Mouse (Mus musculus) left cerebral cortex, postnatal 4 days (tissue): ENCODE measurements around the gene Cyp1a1. TPM values are rescaled to one million over a fixed set of nuclear protein-coding genes. Genes with fewer than 3 reads are reported as not detected.

Source experiments
- DNase-seq: peaks from one replicate; pipeline ENCODE4 v3.0.0-alpha.2; 2022
- intact Hi-C: fragments of 180-260 bp; cut with DNase I; formaldehyde crosslinking; loops from one replicate; pipeline ENCODE4 v1.15.1; 2025
- total RNA-seq, 2 experiments: library from RNA; stranded (reverse); gene quantifications; 2 replicates each; pipeline ENCODE4 v1.2.3; 2021

Cyp1a1 gene
- total RNA-seq = 1 to 10 TPM in 1 of 2 experiments, under 1 TPM in 1; 0.95 to 1.1 TPM

DNA sequence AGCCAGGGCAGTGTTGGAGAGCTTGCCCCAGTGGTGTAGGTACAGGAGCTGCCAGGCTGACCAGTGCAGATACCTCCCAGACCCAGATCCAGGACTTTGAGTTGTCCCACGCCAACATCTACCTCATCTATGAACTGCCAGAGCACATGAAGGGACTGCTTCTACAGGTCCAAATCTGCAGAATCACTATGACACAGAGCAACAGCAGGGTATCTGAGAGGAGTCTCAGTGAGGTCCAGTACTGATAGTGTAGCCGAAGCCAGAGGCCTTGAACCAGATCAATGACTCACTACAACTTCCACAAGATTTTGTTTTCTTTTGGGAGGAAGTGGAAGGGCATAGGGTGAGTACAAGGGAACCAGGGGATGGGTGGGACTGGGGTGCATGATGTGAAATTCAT is at the start of gene Cyp1a1:
Gene Cyp1a1, plus strand, starts transcription at position 178 of the 400 bp plus-strand sequence.
- no peak for DNase-seq
- intact Hi-C loops = no loop called here

DNA sequence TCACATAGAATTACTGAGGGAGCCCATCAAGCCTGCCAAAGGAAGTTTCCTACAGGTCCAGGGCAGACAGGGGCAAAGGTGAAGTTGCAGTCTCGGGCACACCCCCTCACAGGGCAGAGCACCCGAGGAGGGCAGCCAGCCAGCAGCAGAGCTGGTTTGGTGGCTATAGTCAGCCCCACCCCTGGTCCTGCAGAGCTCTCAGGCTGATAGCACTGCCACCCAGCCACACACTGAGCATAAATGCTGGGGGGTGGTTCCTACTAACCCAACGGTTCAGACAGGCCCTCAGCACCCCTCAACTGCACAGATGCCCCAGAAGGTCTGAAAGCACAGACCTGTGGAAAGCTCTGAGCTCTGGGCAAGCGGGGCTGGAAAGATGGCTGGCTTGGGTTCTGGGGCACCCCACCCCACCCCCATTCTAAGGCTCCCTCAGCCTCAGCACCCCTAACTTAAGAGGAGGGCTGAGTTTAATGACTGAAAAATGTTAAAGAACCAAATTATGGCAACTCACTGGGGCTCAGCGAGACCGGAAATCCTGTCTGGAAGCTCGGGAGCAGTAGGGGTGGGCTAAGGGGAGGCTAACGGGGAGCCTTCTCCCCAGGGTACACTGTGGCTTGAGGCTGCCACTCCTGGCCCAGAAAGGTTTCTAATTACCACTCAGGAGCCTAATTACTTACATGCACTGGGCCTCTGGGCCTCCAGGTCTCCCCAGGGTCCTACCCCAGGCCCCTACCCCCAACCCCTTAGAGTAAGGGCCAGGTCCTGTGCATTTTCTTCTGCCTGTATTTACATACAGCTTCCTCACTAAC is 48.9 kb upstream of the Cyp1a1 start:
- intact Hi-C loops = no loop called here
- DNase-seq = no peak

DNA sequence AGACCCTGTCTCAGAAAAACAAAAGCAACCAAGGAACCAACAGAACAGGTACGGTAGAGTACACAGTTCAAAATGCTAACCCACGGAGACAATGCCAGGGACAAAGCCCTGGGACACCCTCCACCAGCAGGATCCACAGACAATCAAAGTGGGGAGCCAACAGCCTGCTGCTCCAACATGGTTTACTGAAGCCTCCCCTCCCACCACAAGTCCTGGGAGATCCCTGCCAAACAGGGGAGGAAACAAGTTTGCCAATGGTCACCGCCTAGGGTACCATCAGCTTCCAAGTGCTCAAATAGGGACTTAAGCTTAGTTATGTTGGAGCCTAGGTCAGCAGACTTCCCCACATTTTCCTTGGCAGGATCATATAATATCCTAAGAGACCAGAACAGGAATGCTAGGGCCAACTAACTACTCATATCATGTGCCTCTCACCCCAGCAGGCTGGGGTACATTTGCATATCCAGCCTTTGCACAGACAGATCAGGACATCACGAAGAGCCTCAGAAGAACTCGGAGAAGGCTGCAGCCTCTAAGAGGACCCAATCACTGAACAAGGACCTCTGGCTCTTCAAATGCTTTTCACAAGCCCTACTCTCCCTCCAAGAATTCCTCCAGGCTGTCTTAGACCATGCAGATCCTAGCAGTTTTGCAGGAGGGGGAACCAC is 47.9 kb upstream of the Cyp1a1 start:
- intact Hi-C loops = no loop called here

GRCm38 (mm10) chr9:57640384-57640783 is 47.3 kb upstream of the Cyp1a1 start:
- intact Hi-C loops = no loop called here
- DNase-seq = no peak

More for the DNA sequence above, 47.9 kb upstream of the Cyp1a1 start:
- no peak for DNase-seq

- intact Hi-C loops = no loop called here
- DNase-seq = no peak
Observed at GRCm38 (mm10) chr9:57641022-57641421, 46.7 kb upstream of the Cyp1a1 start.

DNA sequence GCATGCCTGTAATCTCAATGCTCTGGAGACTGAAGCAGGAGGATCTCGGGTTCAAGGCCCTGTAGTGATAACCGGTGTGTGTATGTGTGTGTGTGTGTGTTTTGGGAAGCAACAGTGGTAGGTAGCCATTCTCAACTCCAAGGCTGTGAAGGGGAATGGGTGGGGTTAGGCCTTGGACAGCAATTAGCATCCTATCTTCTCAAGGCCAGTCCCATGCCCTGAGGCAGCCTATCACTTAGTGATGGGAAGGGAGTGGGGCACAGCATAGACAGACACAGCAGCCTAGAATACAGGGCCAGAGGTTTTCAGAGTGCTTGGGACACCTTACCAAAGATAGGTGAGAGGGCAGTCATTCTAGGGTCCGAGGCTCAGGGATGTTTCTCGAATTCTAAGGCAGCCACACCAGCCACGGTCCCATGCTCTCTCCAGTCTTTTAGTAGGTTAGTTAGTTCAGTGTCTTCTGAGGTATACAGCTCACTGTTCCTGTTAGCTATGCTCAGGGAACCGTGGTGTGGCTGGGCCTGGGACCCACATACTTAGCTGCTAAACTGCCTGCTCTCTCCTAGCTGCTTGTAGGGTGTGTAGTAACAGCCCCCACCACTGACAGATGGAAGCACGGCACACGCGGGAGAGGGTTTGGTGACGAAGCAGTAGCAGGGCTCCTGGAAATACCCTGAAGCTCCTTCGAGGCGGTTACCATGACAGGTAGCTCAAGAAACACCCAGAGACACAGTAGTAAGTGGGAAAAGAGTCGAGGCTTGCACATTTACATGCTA is 45.8 kb upstream of the Cyp1a1 start:
- no peak for DNase-seq
- intact Hi-C loops = no loop called here

DNA sequence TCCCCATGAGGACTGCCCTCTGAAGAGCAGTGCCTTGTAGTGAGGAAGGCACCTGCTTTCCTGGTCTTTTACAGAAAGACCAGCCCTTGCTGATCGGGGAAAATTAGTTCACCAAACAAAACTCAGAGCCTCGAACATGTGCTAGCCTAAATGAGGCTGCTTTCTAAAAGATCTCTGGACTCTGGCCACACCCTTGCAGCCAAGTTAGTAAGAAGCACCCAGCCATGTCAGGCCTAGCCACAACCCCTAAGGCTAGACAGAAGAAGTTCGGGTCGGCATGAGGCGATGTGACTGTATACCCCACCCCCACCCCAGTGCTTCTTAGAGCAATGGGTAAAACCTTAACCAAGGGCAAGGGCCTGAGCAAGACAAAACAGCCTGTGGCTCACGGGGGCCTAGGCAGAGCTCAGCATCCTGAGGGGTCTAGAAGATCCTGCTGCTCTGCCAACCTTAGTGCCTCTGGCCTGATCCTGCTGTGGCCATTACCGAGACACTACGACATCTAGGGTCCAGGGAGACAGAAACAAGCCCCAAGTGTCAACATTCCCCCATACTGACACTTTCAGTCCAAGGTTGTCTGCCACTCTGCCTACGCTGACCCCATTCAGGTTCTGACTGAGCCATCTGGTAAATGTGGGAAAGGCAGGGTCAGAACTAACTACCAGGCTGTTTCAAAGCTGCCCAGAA is 44.4 kb upstream of the Cyp1a1 start:
- no peak for DNase-seq
- intact Hi-C loops = no loop called here

DNA sequence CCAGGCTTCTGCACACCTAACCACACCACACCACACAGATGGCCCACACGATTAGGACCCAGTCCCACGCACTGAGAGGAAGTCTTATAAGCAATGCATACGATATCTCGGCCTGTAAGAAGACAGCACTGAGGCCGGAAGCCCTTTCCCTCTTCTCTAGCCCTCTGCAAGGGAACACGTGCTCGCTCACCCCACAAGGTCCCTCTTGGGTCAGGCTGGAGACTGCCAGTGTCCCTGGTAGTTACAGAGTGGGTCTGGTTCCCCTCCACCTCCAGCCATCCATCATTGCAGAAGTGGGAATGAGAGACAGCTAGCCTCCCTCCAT is 43.9 kb upstream of the Cyp1a1 start:
- intact Hi-C loops = no loop called here
- no peak for DNase-seq

GRCm38 (mm10) chr9:57644442-57644943 is 43.2 kb upstream of the Cyp1a1 start:
- no peak for DNase-seq
- intact Hi-C loops = no loop called here

GRCm38 (mm10) chr9:57644944-57645893 is 42.5 kb upstream of the Cyp1a1 start:
- intact Hi-C loops = no loop called here
- DNase-seq = peak; percentile 94

GRCm38 (mm10) chr9:57646551-57647103 is 41.1 kb upstream of the Cyp1a1 start:
- no peak for DNase-seq
- intact Hi-C loops = no loop called here

DNA sequence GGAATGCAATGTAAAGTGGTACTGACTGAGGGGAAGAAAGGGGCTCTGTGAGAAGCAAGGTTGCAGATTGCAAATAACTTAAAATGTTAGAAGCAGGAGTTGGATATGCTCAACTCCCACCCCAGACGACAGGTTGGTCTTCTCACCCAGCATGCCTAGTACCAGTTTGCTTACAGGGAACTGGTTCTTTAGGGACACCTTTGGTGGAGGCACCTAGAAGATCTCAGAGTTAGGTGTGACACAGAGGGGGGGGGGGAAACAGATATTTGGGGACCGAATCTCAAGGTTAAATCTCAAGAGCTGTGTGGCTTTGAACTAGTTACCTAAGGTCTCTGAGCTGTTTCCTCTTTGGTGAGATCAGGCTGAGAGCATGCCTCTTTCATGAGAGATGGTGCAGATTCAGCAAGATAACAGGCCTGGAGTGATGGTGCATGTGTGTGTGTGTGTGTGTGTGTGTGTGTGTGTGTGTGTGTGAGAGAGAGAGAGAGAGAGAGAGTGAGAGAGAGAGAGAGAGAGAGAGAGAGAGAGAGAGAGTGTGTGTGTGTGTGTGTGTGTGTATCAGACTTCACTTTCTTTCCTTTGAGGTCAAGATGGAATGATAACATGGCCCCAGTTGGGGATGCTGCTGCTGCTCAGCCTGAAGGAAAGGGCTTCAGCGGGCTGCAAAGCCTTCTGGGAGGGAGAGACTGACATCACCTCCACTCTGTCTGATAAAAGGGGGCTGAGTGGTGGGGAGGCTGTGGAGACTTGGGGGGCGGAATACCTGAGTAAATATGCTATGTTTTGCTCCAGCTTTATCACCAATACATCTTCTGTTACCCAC is 40.2 kb upstream of the Cyp1a1 start:
- intact Hi-C loops = no loop called here
- DNase-seq = no peak

GRCm38 (mm10) chr9:57650130-57650785 is 37.5 kb upstream of the Cyp1a1 start:
- intact Hi-C loops = no loop called here
- no peak for DNase-seq

DNA sequence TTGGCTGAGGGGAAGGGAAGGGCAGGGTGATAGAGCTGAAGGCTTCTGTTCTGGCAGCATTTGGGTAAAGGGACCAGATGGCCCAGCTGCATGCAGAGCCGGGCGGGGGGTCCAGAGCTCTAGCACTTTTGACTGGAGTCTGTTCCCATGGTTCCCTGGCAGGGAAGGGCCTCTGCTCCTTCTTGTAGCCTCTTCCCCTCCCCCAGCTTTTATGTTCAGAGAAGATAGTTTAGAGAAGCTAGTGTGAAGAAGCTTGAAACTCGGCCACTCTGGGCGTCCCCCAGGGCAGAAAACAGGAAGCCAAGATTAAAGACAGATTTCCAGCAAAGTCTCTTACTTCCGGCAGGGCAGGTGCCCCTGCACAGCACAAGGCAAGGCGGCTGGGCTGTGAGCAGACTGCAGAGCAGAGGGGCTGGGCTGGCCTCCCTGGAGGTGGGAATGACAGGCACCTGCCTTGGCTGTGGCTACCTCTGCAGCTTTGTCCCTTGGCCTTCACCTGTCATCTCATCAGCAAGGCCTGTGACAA is 36.9 kb upstream of the Cyp1a1 start:
- peak; percentile 90 for DNase-seq
- intact Hi-C loops = no loop called here

GRCm38 (mm10) chr9:57652351-57652750 is 35.4 kb upstream of the Cyp1a1 start:
- intact Hi-C loops = no loop called here
- DNase-seq = no peak

DNA sequence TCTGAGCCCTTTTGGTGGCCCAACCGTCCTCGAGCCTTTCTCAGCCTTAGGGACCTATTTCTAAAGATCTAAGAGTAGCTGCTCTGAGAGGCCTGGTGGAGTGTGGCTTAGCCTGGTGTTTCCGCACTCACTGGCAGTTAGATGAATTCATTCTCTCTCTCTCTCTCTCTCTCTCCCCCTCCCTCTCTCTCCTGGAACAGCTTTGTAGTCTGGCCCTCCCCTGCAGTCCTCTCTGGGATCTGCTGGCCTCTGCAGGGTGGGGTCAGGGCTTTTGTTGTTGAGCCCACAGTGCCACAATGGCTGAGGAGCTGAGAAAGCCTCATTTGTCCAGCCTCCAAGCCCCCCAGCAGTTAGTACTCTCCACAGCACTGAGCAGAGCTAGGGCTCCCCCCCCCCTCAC is 34.9 kb upstream of the Cyp1a1 start:
- intact Hi-C loops = no loop called here
- no peak for DNase-seq

DNA sequence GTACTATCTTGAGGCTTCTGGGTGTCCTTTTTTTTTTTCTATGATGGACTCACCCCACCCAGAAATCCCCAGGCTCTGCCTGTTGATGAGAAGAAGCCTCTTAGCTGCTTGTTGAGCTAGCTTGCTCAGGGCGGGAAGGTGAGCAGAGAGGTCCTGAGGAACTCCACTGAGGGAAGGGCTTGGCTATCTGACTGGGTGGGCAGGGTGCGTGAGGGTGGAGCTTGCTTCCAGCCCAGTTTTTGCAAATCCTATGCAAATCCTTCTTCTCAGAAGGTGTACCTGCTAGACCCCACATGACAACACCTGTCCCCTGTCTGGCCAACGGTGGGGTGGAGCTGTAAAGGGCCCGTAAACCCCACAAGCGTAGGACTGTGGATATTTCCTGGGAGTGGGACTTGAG is 34.4 kb upstream of the Cyp1a1 start, which contains the start of gene Csk:
Gene Csk, minus strand, starts transcription at position 349 of the 400 bp plus-strand sequence.
- no peak for DNase-seq
- intact Hi-C loops = no loop called here

GRCm38 (mm10) chr9:57654966-57655365 is 32.8 kb upstream of the Cyp1a1 start:
- no peak for DNase-seq
- intact Hi-C loops = loop anchor here (5.0 kb wide), 1 partner anchor 113 kb away; no protein-coding TSS in a partner anchor
